Mouse (Mus musculus): ENCODE results near the gene AC140267.1. TPM values are rescaled to one million over a fixed set of nuclear protein-coding genes. Genes with fewer than 3 reads are reported as not detected.

Gene AC140267.1
- polyA plus RNA-seq, 1 experiment from 2014 or later = not detected

DNA sequence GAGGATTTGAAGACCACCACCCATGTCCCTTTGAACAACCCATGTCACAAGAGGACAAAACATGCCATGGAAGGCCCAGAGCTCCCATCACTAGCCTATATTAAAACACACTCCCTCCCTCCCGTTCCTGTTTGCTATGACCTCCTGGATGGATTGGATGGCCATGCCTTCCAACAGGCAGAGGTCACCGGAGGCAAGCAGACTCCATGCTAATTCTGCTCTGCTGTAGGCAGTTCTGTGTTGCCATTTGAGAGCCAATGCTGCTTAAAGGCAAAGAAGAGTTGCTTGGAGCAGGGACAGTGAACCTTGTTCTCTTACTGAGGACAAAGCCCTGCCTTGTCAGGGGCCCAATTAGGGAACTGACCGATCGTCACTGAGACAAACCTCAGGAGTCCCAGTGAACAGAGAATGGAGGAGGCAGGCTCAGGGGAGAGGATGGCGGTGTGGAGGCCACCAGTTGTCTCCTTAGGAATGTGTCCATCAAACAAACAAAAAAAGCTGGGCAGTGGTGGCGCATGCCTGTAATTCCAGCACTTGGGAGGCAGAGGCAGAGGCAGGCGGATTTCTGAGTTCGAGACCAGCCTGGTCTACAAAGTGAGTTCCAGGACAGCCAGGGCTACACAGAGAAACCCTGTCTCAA is 23.9 kb downstream of the AC140267.1 start:
- Histone ChIP-seq H3K4me3 (ENCODE audit: low read depth, low read length) (no peak overlapping the region), H3K4me2 (ENCODE audit: low read depth, low read length) (no peak overlapping the region), H3K9ac (replicated peaks; ENCODE audit: low read length) (no peak overlapping the region), H3K27ac (replicated peaks; ENCODE audit: low read depth, low read length) (no peak overlapping the region), H3K27me3 (ENCODE audit: control insufficient read depth, insufficient read depth, low read length) (no peaks in the 10 kb centered on the region), H3K4me1 (ENCODE audit: control insufficient read depth, insufficient read depth, low read length) (no peaks in the 10 kb centered on the region; the same call in 1 of the 2 replicates), H3K9me3 (replicated peaks; ENCODE audit: control insufficient read depth, low read length) (no peaks in the 10 kb centered on the region), H3K36me3 (replicated peaks; ENCODE audit: control insufficient read depth, insufficient read depth, low read depth, low read length) (peaks cover 5% of the 10 kb centered on the region)
- ATAC-seq (replicated peaks; ENCODE audit: insufficient number of reproducible peaks, low FRiP score, low TSS enrichment, low read depth) (no peak), DNase-seq (ENCODE audit: low spot score) (no peak)
- WGBS = 64% methylated on average over 8 of the region's 8 CpGs

- Histone ChIP-seq H3K27ac (replicated peaks; ENCODE audit: low read depth, low read length) (no peak overlapping the region), H3K4me3 (ENCODE audit: low read depth, low read length) (no peak overlapping the region), H3K9me3 (replicated peaks; ENCODE audit: control insufficient read depth, low read length) (no peaks in the 10 kb centered on the region), H3K4me2 (ENCODE audit: low read depth, low read length) (no peak overlapping the region), H3K9ac (replicated peaks; ENCODE audit: low read length) (no peak overlapping the region), H3K4me1 (ENCODE audit: control insufficient read depth, insufficient read depth, low read length) (no peaks in the 10 kb centered on the region; the same call in 1 of the 2 replicates), H3K36me3 (replicated peaks; ENCODE audit: control insufficient read depth, insufficient read depth, low read depth, low read length) (peaks cover 5% of the 10 kb centered on the region), H3K27me3 (ENCODE audit: control insufficient read depth, insufficient read depth, low read length) (no peaks in the 10 kb centered on the region)
- WGBS = 16% methylated on average over 3 of the region's 3 CpGs
- ATAC-seq (replicated peaks; ENCODE audit: insufficient number of reproducible peaks, low FRiP score, low TSS enrichment, low read depth) (no peak), DNase-seq (ENCODE audit: low spot score) (peak; percentile 89)
These were observed 25.0 kb downstream of the AC140267.1 start for GRCm38 (mm10) chr15:80260677-80261076.

DNA sequence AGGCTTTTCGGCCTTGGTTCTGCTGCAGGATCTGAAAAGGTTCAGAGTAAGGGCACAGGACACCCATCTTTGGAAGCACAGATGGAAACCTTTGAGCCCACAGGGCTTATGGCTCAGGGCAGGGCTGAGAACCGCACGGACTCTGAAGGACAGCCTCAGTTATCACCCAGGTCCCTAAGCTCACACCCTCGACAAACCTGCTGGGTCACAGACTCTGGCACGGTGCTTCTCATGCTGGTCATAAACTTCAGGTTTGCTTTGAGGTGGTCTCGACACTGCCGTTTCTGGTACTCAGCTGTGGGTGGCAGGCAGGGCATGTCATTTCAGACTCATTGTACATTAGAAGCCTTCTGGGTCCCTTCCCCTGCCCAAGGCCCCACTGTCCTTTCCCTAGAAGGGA is 25.5 kb downstream of the AC140267.1 start:
- Histone ChIP-seq H3K36me3 (replicated peaks; ENCODE audit: control insufficient read depth, insufficient read depth, low read depth, low read length) (peaks cover 5% of the 10 kb centered on the region), H3K27me3 (ENCODE audit: control insufficient read depth, insufficient read depth, low read length) (no peaks in the 10 kb centered on the region), H3K9me3 (replicated peaks; ENCODE audit: control insufficient read depth, low read length) (no peaks in the 10 kb centered on the region), H3K4me1 (ENCODE audit: control insufficient read depth, insufficient read depth, low read length) (no peaks in the 10 kb centered on the region; the same call in 1 of the 2 replicates), H3K9ac (replicated peaks; ENCODE audit: low read length) (no peak overlapping the region), H3K4me2 (ENCODE audit: low read depth, low read length) (no peak overlapping the region), H3K27ac (replicated peaks; ENCODE audit: low read depth, low read length) (no peak overlapping the region), H3K4me3 (ENCODE audit: low read depth, low read length) (no peak overlapping the region)
- WGBS = 84% methylated on average over 7 of the region's 7 CpGs
- DNase-seq (ENCODE audit: low spot score) (no peak), ATAC-seq (replicated peaks; ENCODE audit: insufficient number of reproducible peaks, low FRiP score, low TSS enrichment, low read depth) (no peak)

DNA sequence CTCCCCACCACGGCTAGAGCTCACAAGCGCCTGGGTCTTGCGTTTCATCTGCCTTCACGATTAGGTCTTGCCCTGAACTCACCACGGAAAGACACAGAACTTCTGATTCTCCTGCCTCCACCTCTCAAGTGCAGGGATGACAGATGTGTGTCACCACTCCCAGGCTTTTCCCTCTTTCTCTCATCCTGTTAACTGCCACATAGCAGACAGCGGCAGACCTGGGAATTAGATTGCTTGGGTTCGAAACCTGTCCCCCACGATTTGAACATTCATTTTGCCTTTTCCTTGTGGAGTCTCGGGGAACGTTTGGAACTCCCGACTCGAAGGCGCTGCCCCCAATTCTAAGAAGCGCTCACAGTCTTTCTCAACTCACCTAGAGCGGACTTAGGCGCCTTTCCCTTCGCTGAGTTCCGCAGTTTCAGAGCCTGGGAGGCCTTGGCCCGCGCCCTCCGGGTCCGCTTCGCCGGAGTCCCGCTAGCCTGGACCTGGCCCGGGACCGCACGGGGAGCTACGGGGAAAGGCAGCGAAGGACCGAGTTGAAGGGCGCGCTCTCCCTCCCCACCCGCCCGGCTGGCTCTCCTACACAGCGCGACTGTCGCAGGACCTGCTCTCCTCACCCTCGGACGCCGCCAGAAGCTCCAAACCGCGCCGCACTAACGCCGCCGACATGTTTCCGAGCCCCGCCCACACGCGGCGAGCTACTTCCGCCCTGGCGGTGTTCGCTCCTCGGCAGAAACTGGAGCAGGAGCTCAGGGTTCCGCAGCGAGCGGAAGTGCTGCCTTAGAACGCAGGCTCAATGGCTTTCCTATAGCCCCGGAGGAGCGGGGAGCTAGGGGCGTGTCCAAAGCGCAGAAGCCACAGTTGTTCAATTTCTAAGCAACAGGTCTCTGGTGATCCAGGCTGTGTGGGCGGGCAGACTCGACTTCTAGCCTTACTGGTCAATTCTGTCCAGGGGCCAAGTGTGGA is 28.3 kb downstream of the AC140267.1 start, which contains the start of gene Rps19bp1:
Gene Rps19bp1, minus strand, starts transcription at position 706 of the 966 bp plus-strand sequence.
- peak; percentile 94 for DNase-seq (ENCODE audit: low spot score)
- peak within 1 kb of the TSS; percentile 74 for H3K4me3 ChIP-seq (ENCODE audit: low read depth, low read length)
- H3K27me3 ChIP-seq (ENCODE audit: control insufficient read depth, insufficient read depth, low read length) = no peaks in the 10 kb centered on the region
- 2% methylated on average over 66 of the region's 66 CpGs for WGBS
- H3K9me3 ChIP-seq (replicated peaks; ENCODE audit: control insufficient read depth, low read length) = no peaks in the 10 kb centered on the region
- H3K4me2 ChIP-seq (ENCODE audit: low read depth, low read length) = peak within 1 kb of the TSS; percentile 71
- peak; percentile 77 for ATAC-seq (replicated peaks; ENCODE audit: insufficient number of reproducible peaks, low FRiP score, low TSS enrichment, low read depth)
- peak within 1 kb of the TSS; percentile 78 for H3K9ac ChIP-seq (replicated peaks; ENCODE audit: low read length)
- no peaks in the 10 kb centered on the region for H3K4me1 ChIP-seq (ENCODE audit: control insufficient read depth, insufficient read depth, low read length)
- H3K36me3 ChIP-seq (replicated peaks; ENCODE audit: control insufficient read depth, insufficient read depth, low read depth, low read length) = no peaks in the 10 kb centered on the region
- H3K27ac ChIP-seq (replicated peaks; ENCODE audit: low read depth, low read length) = no peak within 1 kb of the TSS

DNA sequence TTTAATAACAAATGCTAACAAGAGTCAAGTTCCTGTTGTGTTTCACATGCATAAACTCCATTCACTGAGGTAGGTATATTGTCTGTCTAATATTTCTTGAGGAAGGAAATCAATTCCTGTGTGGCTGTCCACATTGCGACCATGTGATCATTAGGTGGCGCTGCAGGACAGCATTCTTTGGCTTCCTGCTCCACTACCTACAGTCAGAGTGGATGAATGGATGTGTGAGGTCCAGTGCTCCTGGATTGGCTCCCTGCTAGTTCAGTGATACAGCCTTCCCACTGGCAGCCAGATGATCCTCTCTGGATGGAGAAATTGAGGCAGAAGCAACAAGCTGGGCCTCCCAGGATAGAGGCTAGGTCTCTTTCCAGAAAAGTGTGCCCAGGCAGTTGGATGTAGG is 30.6 kb downstream of the AC140267.1 start:
- ATAC-seq (replicated peaks; ENCODE audit: insufficient number of reproducible peaks, low FRiP score, low TSS enrichment, low read depth) (no peak), DNase-seq (ENCODE audit: low spot score) (peak; percentile 88)
- no peaks in the 10 kb centered on the region for H3K4me1 ChIP-seq (ENCODE audit: control insufficient read depth, insufficient read depth, low read length)
- H3K36me3 ChIP-seq (replicated peaks; ENCODE audit: control insufficient read depth, insufficient read depth, low read depth, low read length) = no peaks in the 10 kb centered on the region
- H3K4me3 ChIP-seq (ENCODE audit: low read depth, low read length) = no peak overlapping the region
- H3K9ac ChIP-seq (replicated peaks; ENCODE audit: low read length) = no peak overlapping the region
- no peak overlapping the region for H3K4me2 ChIP-seq (ENCODE audit: low read depth, low read length)
- WGBS = 0% methylated on average over 2 of the region's 2 CpGs
- H3K27ac ChIP-seq (replicated peaks; ENCODE audit: low read depth, low read length) = no peak overlapping the region
- H3K9me3 ChIP-seq (replicated peaks; ENCODE audit: control insufficient read depth, low read length) = no peaks in the 10 kb centered on the region; the same call in 1 of the 2 replicates
- no peaks in the 10 kb centered on the region for H3K27me3 ChIP-seq (ENCODE audit: control insufficient read depth, insufficient read depth, low read length)

- Histone ChIP-seq H3K27ac (replicated peaks; ENCODE audit: low read depth, low read length) (no peak overlapping the region), H3K4me3 (ENCODE audit: low read depth, low read length) (no peak overlapping the region), H3K4me1 (ENCODE audit: control insufficient read depth, insufficient read depth, low read length) (no peaks in the 10 kb centered on the region), H3K9ac (replicated peaks; ENCODE audit: low read length) (no peak overlapping the region), H3K4me2 (ENCODE audit: low read depth, low read length) (no peak overlapping the region), H3K9me3 (replicated peaks; ENCODE audit: control insufficient read depth, low read length) (no peaks in the 10 kb centered on the region; the same call in 1 of the 2 replicates), H3K36me3 (replicated peaks; ENCODE audit: control insufficient read depth, insufficient read depth, low read depth, low read length) (no peaks in the 10 kb centered on the region), H3K27me3 (ENCODE audit: control insufficient read depth, insufficient read depth, low read length) (no peaks in the 10 kb centered on the region)
- 71% methylated on average over 3 of the region's 3 CpGs for WGBS
- ATAC-seq (replicated peaks; ENCODE audit: insufficient number of reproducible peaks, low FRiP score, low TSS enrichment, low read depth) (no peak), DNase-seq (ENCODE audit: low spot score) (no peak)
These were observed 36.3 kb downstream of the AC140267.1 start for GRCm38 (mm10) chr15:80271858-80272396.

DNA sequence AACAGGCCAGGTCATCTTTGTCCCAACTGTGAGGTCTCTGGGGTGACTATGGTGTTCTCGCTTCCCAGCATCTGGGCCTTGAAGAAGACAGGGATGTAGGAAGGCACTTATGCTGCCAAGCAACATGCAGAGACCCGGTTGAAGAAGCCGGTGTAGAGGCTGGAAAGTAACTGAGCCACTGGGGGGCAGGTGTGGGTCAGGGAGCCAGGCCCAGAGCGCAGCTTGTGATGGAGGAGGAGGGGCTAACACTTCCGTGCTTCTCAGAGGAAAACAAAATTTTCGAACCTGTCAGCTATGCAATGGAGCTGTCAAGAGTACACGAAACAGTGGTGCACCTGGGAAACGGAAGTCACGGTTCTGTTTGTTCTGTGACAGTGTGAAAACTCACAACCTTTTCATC is 41.5 kb downstream of the AC140267.1 start:
- WGBS = 48% methylated on average over 9 of the region's 9 CpGs
- Histone ChIP-seq H3K9ac (replicated peaks; ENCODE audit: low read length) (no peak overlapping the region), H3K4me3 (ENCODE audit: low read depth, low read length) (no peak overlapping the region), H3K9me3 (replicated peaks; ENCODE audit: control insufficient read depth, low read length) (no peaks in the 10 kb centered on the region), H3K36me3 (replicated peaks; ENCODE audit: control insufficient read depth, insufficient read depth, low read depth, low read length) (no peaks in the 10 kb centered on the region), H3K27ac (replicated peaks; ENCODE audit: low read depth, low read length) (no peak overlapping the region), H3K4me2 (ENCODE audit: low read depth, low read length) (no peak overlapping the region), H3K4me1 (ENCODE audit: control insufficient read depth, insufficient read depth, low read length) (no peaks in the 10 kb centered on the region), H3K27me3 (ENCODE audit: control insufficient read depth, insufficient read depth, low read length) (no peaks in the 10 kb centered on the region)
- no peak for DNase-seq (ENCODE audit: low spot score)
- ATAC-seq (replicated peaks; ENCODE audit: insufficient number of reproducible peaks, low FRiP score, low TSS enrichment, low read depth) = no peak
